In genomic region chr9:65884564-65885315, GRCm38 (mm10) we compare ENCODE assay signal across 7 mouse cellular contexts. TPM values are rescaled to one million over a fixed set of nuclear protein-coding genes. Genes with fewer than 3 reads are reported as not detected.
A peak's percentile ranks its signal among the peaks of the same experiment; 100 is the strongest.
DNase-seq lines count a peak whose midpoint lies in the region; ATAC-seq and TF ChIP-seq lines count a peak whose summit lies in the region.

No protein-coding gene starts in this region.

- no peak for TF ChIP-seq CTCF in kidney, adult 2 months (conservative IDR thresholded peaks at IDR 0.05; ENCODE audit: insufficient read depth, insufficient read length, low read depth, low read length)
- no peak for TF ChIP-seq CTCF in spleen, adult 2 months (IDR thresholded peaks at IDR 0.05; ENCODE audit: extremely low read depth, insufficient read depth, insufficient read length, insufficient replicate concordance)

- peak; percentile 94 for ATAC-seq in embryonic facial prominence, embryonic 11.5 days (replicated peaks; ENCODE audit: insufficient number of reproducible peaks, low FRiP score, low TSS enrichment, low read depth)
- ATAC-seq in limb, embryonic 12.5 days (ENCODE audit: insufficient number of reproducible peaks, insufficient read depth, low FRiP score, low TSS enrichment, low read depth), result peak; percentile 84
- ATAC-seq in midbrain, embryonic 15.5 days (replicated peaks), result peak; percentile 94

- H3K9ac ChIP-seq in embryonic facial prominence, embryonic 11.5 days (replicated peaks; ENCODE audit: low read length), result peak overlapping the region; percentile 81
- peak overlapping the region; percentile 71 for H3K9ac ChIP-seq in limb, embryonic 12.5 days (replicated peaks)
- H3K9ac ChIP-seq in midbrain, embryonic 15.5 days, result peak overlapping the region; percentile 49

- H3K36me3 ChIP-seq in embryonic facial prominence, embryonic 11.5 days (replicated peaks; ENCODE audit: control insufficient read depth, insufficient read depth, low read depth, low read length), result no peaks in the 10 kb centered on the region
- H3K36me3 ChIP-seq in kidney, adult 2 months (ENCODE audit: control insufficient read depth, insufficient read depth, low read length), result no peaks in the 10 kb centered on the region
- H3K36me3 ChIP-seq in limb, embryonic 12.5 days, result peaks cover 9% of the 10 kb centered on the region
- H3K36me3 ChIP-seq in midbrain, embryonic 15.5 days (replicated peaks), result peaks cover 3% of the 10 kb centered on the region; the same call in 1 of the 2 replicates
- 0 out of 2 replicates have a peak, but pooled peaks cover 1% of the 10 kb centered on the region for H3K36me3 ChIP-seq in spleen, adult 2 months (ENCODE audit: control insufficient read depth, insufficient read depth, low read length)

- H3K4me2 ChIP-seq in embryonic facial prominence, embryonic 11.5 days (ENCODE audit: low read depth, low read length), result peak overlapping the region; percentile 39
- peak overlapping the region; percentile 68 for H3K4me2 ChIP-seq in limb, embryonic 12.5 days
- peak overlapping the region; percentile 60 for H3K4me2 ChIP-seq in midbrain, embryonic 15.5 days

- no peaks in the 10 kb centered on the region for H3K9me3 ChIP-seq in embryonic facial prominence, embryonic 11.5 days (replicated peaks; ENCODE audit: control insufficient read depth, low read length)
- H3K9me3 ChIP-seq in limb, embryonic 12.5 days, result no peaks in the 10 kb centered on the region
- H3K9me3 ChIP-seq in midbrain, embryonic 15.5 days, result no peaks in the 10 kb centered on the region

- no peak overlapping the region; the same call in 1 of the 2 replicates for H3K27ac ChIP-seq in embryonic facial prominence, embryonic 11.5 days (replicated peaks; ENCODE audit: low read depth, low read length)
- H3K27ac ChIP-seq in kidney, adult 2 months (ENCODE audit: insufficient read depth, low read depth, low read length), result peak overlapping the region; percentile 77
- peak overlapping the region; percentile 72 for H3K27ac ChIP-seq in limb, embryonic 12.5 days
- peak overlapping the region; percentile 51 for H3K27ac ChIP-seq in midbrain, embryonic 15.5 days
- H3K27ac ChIP-seq in spleen, adult 2 months (ENCODE audit: insufficient read depth, low read length), result peak overlapping the region; percentile 68

- peak; percentile 96 for DNase-seq in adrenal gland, postnatal 14 days
- DNase-seq in embryonic facial prominence, embryonic 11.5 days (ENCODE audit: low spot score), result peak; percentile 94
- DNase-seq in heart, adult 11 months, result peak; percentile 99
- peak; percentile 94 for DNase-seq in kidney, adult 2 months
- DNase-seq in spleen, adult 2 months (ENCODE audit: low read depth in 1 of 2, low spot score in 2 of 2), result peak; percentile 67 to 88

- peak; percentile 91 for TF ChIP-seq POLR2A in kidney, adult 2 months (IDR thresholded peaks at IDR 0.05; ENCODE audit: low read depth, low read length)
- TF ChIP-seq POLR2A in spleen, adult 2 months (IDR thresholded peaks at IDR 0.05; ENCODE audit: low read depth, low read length), result peak; percentile 59

- peak overlapping the region; percentile 71 for H3K4me3 ChIP-seq in embryonic facial prominence, embryonic 11.5 days (ENCODE audit: low read depth, low read length)
- H3K4me3 ChIP-seq in kidney, adult 2 months (ENCODE audit: insufficient read depth, low read depth, low read length), result peak overlapping the region; percentile 98
- H3K4me3 ChIP-seq in limb, embryonic 12.5 days (replicated peaks), result peak overlapping the region; percentile 68
- H3K4me3 ChIP-seq in midbrain, embryonic 15.5 days, result peak overlapping the region; percentile 59
- peak overlapping the region; percentile 80 for H3K4me3 ChIP-seq in spleen, adult 2 months (ENCODE audit: extremely low read depth, insufficient read depth, insufficient read length)

- no peaks in the 10 kb centered on the region for H3K4me1 ChIP-seq in embryonic facial prominence, embryonic 11.5 days (ENCODE audit: control insufficient read depth, insufficient read depth, low read length)
- no peaks in the 10 kb centered on the region; the same call in 1 of the 2 replicates for H3K4me1 ChIP-seq in kidney, adult 2 months (ENCODE audit: control insufficient read depth, insufficient read depth, low read length)
- 0 out of 2 replicates have a peak, but pooled peaks cover 7% of the 10 kb centered on the region for H3K4me1 ChIP-seq in limb, embryonic 12.5 days (replicated peaks)
- H3K4me1 ChIP-seq in midbrain, embryonic 15.5 days, result peaks cover 5% of the 10 kb centered on the region
- H3K4me1 ChIP-seq in spleen, adult 2 months (ENCODE audit: control insufficient read depth, insufficient read depth, insufficient read length), result no peaks in the 10 kb centered on the region

- WGBS in embryonic facial prominence, embryonic 11.5 days, result under 1% methylated on average over 37 of the region's 37 CpGs
- under 1% methylated on average over 37 of the region's 37 CpGs for WGBS in kidney, adult 2 months
- under 1% methylated on average over 37 of the region's 37 CpGs for WGBS in limb, embryonic 12.5 days
- under 1% methylated on average over 37 of the region's 37 CpGs for WGBS in midbrain, embryonic 15.5 days
- WGBS in spleen, adult 2 months, result under 1% methylated on average over 37 of the region's 37 CpGs

- H3K27me3 ChIP-seq in embryonic facial prominence, embryonic 11.5 days (ENCODE audit: control insufficient read depth, insufficient read depth, low read length), result no peaks in the 10 kb centered on the region
- H3K27me3 ChIP-seq in kidney, adult 2 months (replicated peaks; ENCODE audit: control insufficient read depth, insufficient read depth, low read length), result no peaks in the 10 kb centered on the region
- H3K27me3 ChIP-seq in limb, embryonic 12.5 days, result no peaks in the 10 kb centered on the region
- no peaks in the 10 kb centered on the region for H3K27me3 ChIP-seq in midbrain, embryonic 15.5 days (replicated peaks)
- no peaks in the 10 kb centered on the region for H3K27me3 ChIP-seq in spleen, adult 2 months (ENCODE audit: control insufficient read depth, insufficient read depth, low read length)

RNA-seq across cellular contexts. Expression of gene Pclaf, which starts 5.3 kb away (rescaled TPM):
- 16.7 and 19.6 TPM in 2 replicates for total RNA-seq in adrenal gland, postnatal 14 days (2021)
- 244 and 273 TPM in 2 replicates for polyA plus RNA-seq in embryonic facial prominence, embryonic 11.5 days (2014; fragmentation: Nextera tagmentation; extraction: Ambion mirVana)
- 0.42 and 0.47 TPM in 2 replicates for polyA plus RNA-seq in kidney, adult 2 months (2012; rRNA removed)
- polyA plus RNA-seq in limb, embryonic 12.5 days (2016; fragmentation: Nextera tagmentation; extraction: Ambion mirVana), result 245 and 259 TPM in 2 replicates
- 19.4 and 22.1 TPM in 2 replicates for polyA plus RNA-seq in midbrain, embryonic 15.5 days (2015; fragmentation: Nextera tagmentation; extraction: Ambion mirVana)
- 2.4 and 4.8 TPM in 2 replicates for polyA plus RNA-seq in spleen, adult 2 months (2012; rRNA removed)

RNA-seq across cellular contexts. Expression of gene Trip4, which starts 23.9 kb away (rescaled TPM):
- total RNA-seq in adrenal gland, postnatal 14 days (2021), result 28.1 and 32.7 TPM in 2 replicates
- polyA plus RNA-seq in embryonic facial prominence, embryonic 11.5 days (2014; fragmentation: Nextera tagmentation; extraction: Ambion mirVana), result 37.9 and 45.5 TPM in 2 replicates
- polyA plus RNA-seq in kidney, adult 2 months (2012; rRNA removed), result 11.9 and 13.2 TPM in 2 replicates
- 36.3 and 41.6 TPM in 2 replicates for polyA plus RNA-seq in limb, embryonic 12.5 days (2016; fragmentation: Nextera tagmentation; extraction: Ambion mirVana)
- 31.7 and 33.8 TPM in 2 replicates for polyA plus RNA-seq in midbrain, embryonic 15.5 days (2015; fragmentation: Nextera tagmentation; extraction: Ambion mirVana)
- 3.0 and 4.2 TPM in 2 replicates for polyA plus RNA-seq in spleen, adult 2 months (2012; rRNA removed)

RNA-seq across cellular contexts. Expression of gene Csnk1g1, which starts 24.0 kb away (rescaled TPM):
- 18.8 and 24.2 TPM in 2 replicates for total RNA-seq in adrenal gland, postnatal 14 days (2021)
- polyA plus RNA-seq in embryonic facial prominence, embryonic 11.5 days (2014; fragmentation: Nextera tagmentation; extraction: Ambion mirVana), result 17.3 and 17.9 TPM in 2 replicates
- polyA plus RNA-seq in kidney, adult 2 months (2012; rRNA removed), result 4.0 and 4.3 TPM in 2 replicates
- polyA plus RNA-seq in limb, embryonic 12.5 days (2016; fragmentation: Nextera tagmentation; extraction: Ambion mirVana), result 16.6 and 18.1 TPM in 2 replicates
- polyA plus RNA-seq in midbrain, embryonic 15.5 days (2015; fragmentation: Nextera tagmentation; extraction: Ambion mirVana), result 23.0 and 25.3 TPM in 2 replicates
- polyA plus RNA-seq in spleen, adult 2 months (2012; rRNA removed), result 4.8 TPM in 2 replicates

RNA-seq across cellular contexts. Expression of gene Zfp609, which starts 57.4 kb away (rescaled TPM):
- total RNA-seq in adrenal gland, postnatal 14 days (2021), result 35.8 and 36.4 TPM in 2 replicates
- 5.4 and 7.3 TPM in 2 replicates for polyA plus RNA-seq in embryonic facial prominence, embryonic 11.5 days (2014; fragmentation: Nextera tagmentation; extraction: Ambion mirVana)
- 8.3 and 9.4 TPM in 2 replicates for polyA plus RNA-seq in kidney, adult 2 months (2012; rRNA removed)
- polyA plus RNA-seq in limb, embryonic 12.5 days (2016; fragmentation: Nextera tagmentation; extraction: Ambion mirVana), result 8.7 and 9.3 TPM in 2 replicates
- polyA plus RNA-seq in midbrain, embryonic 15.5 days (2015; fragmentation: Nextera tagmentation; extraction: Ambion mirVana), result 8.7 and 9.1 TPM in 2 replicates
- 3.5 and 3.8 TPM in 2 replicates for polyA plus RNA-seq in spleen, adult 2 months (2012; rRNA removed)

Comparison
In these comparisons a context has a peak if more than half of its experiments do, and no peak if none do; other contexts are left out.
1. RNA of gene Pclaf, which starts 5.3 kb away (polyA plus RNA-seq): 244 to 273 TPM in embryonic facial prominence, embryonic 11.5 days and 245 to 259 TPM in limb, embryonic 12.5 days; 19.4 to 22.1 TPM in midbrain, embryonic 15.5 days, 2.4 to 4.8 TPM in spleen, adult 2 months and 0.42 to 0.47 TPM in kidney, adult 2 months; every median in the first group is over 10 times any median in the second.
2. Peak in every context shown above with its lines, with median percentiles within 50 percentile points of each other: DNase-seq, ATAC-seq, H3K4me2 ChIP-seq, H3K4me3 ChIP-seq and H3K9ac ChIP-seq.